Mouse (Mus musculus): ENCODE data around the gene Mrpl23. TPM values are rescaled to one million over a fixed set of nuclear protein-coding genes. Genes with fewer than 3 reads are reported as not detected.

The Mrpl23 gene
- polyA plus RNA-seq (2015; fragmentation: Nextera tagmentation; extraction: Ambion mirVana) = 44.9 and 57.4 TPM in 2 replicates

DNA sequence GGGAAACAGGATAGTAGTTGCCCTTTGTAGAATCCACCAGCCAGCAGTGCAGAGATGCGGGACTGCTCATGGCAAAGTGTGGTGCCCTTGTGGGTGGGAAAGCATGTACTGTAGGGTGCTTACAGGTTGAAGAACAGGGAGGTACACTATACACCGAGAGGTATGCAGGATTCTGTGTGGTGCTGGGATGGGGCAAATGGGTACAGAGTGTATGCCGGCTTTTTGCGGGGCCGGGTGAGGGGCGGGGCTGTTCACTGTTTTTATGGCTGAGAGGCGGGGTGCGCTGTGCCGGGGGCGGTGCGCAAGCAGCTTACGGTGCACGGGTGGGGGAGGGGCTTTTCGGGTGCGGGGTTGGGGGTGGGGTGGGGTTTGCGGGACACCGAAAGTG lies at the start of gene Mrpl23:
Gene Mrpl23 (plus strand): TSS at position 16 of the 388 bp plus-strand sequence.
- WGBS = 6% methylated on average over 17 of the region's 17 CpGs
- ATAC-seq = peak; percentile 52
- Histone ChIP-seq H3K4me1 (replicated peaks) (peaks cover 62% of the 10 kb centered on the region), H3K9me3 (no peaks in the 10 kb centered on the region), H3K27me3 (replicated peaks) (no peaks in the 10 kb centered on the region), H3K36me3 (no peaks in the 10 kb centered on the region), H3K27ac (peak within 1 kb of the TSS; percentile 97), H3K4me3 (replicated peaks) (peak within 1 kb of the TSS; percentile 64), H3K4me2 (replicated peaks) (peak within 1 kb of the TSS; percentile 85), H3K9ac (peak within 1 kb of the TSS; percentile 75)

DNA sequence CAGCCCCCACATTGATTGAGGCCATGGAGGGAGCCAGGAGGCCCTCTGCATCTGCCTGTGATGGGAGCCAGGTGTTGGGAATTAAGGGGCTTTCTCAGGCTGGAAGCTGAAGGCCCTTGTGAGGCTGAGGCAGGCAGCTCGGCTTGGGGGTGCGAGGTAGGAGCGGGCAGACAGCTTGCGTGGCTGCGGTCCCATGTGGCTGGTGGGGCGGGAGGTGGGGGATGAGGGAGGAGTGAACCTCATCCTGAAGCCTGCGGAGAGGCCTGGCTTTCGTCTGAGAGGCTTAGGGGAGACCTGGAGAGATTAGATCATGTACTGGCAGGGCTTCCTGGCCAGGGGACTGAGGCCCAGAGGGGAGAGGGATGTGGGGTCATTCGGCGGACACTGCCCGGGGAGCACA lies 49.4 kb upstream of the Mrpl23 start:
- no peak overlapping the region; the same call in 1 of the 2 replicates for H3K9ac ChIP-seq
- peaks cover 80% of the 10 kb centered on the region for H3K4me1 ChIP-seq (replicated peaks)
- no peaks in the 10 kb centered on the region for H3K9me3 ChIP-seq
- ATAC-seq = peak; percentile 28
- no peaks in the 10 kb centered on the region for H3K27me3 ChIP-seq (replicated peaks)
- H3K36me3 ChIP-seq = peaks cover 3% of the 10 kb centered on the region; the same call in 1 of the 2 replicates
- peak overlapping the region; percentile 18 for H3K4me2 ChIP-seq (replicated peaks)
- 37% methylated on average over 11 of the region's 11 CpGs for whole genome bisulfite sequencing
- peak overlapping the region; percentile 96 for H3K27ac ChIP-seq
- H3K4me3 ChIP-seq (replicated peaks) = no peak overlapping the region

DNA sequence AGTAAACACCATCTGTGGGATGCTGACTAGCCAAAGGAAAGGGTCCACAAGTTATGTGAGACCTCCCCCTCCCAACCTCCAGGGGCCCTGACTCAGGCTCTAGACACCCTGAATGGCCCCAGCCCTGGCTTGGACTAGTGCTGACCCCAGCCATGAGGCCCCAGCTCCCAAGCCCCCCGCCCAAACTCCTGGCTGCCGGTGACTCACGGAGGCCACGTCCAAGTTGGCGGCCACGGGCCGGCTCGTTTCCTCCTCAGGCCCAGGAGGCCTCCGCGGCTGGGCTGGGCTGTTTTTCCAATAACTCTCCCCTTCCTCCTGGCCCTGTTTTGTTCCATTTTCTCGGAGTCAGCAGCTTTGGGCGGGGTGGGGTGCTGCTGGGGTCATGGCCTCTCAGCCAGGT lies 47.7 kb upstream of the Mrpl23 start:
- H3K9ac ChIP-seq = no peak overlapping the region
- H3K27me3 ChIP-seq (replicated peaks) = no peaks in the 10 kb centered on the region
- peaks cover 70% of the 10 kb centered on the region for H3K4me1 ChIP-seq (replicated peaks)
- H3K4me3 ChIP-seq (replicated peaks) = no peak overlapping the region
- H3K4me2 ChIP-seq (replicated peaks) = no peak overlapping the region
- WGBS = 71% methylated on average over 12 of the region's 12 CpGs
- H3K36me3 ChIP-seq = peaks cover 13% of the 10 kb centered on the region; the same call in 1 of the 2 replicates
- no peaks in the 10 kb centered on the region for H3K9me3 ChIP-seq
- ATAC-seq = no peak
- peak overlapping the region; percentile 96 for H3K27ac ChIP-seq

- H3K4me1 ChIP-seq (replicated peaks) = peaks cover 53% of the 10 kb centered on the region
- H3K27ac ChIP-seq = peak overlapping the region; percentile 96
- peaks cover 30% of the 10 kb centered on the region for H3K36me3 ChIP-seq
- H3K4me3 ChIP-seq (replicated peaks) = no peak overlapping the region
- WGBS = 61% methylated on average over 8 of the region's 8 CpGs
- no peaks in the 10 kb centered on the region for H3K27me3 ChIP-seq (replicated peaks)
- H3K4me2 ChIP-seq (replicated peaks) = no peak overlapping the region
- no peak for ATAC-seq
- H3K9ac ChIP-seq = peak overlapping the region; percentile 28
- H3K9me3 ChIP-seq = no peaks in the 10 kb centered on the region
Measured at GRCm38 (mm10) chr7:142486751-142487162, 45.7 kb upstream of the Mrpl23 start.

- peak overlapping the region; percentile 96 for H3K27ac ChIP-seq
- peaks cover 36% of the 10 kb centered on the region for H3K36me3 ChIP-seq
- peak; percentile 69 for ATAC-seq
- no peaks in the 10 kb centered on the region for H3K27me3 ChIP-seq (replicated peaks)
- no peak overlapping the region for H3K4me3 ChIP-seq (replicated peaks)
- WGBS = 18% methylated on average over 9 of the region's 9 CpGs
- no peaks in the 10 kb centered on the region for H3K9me3 ChIP-seq
- H3K4me1 ChIP-seq (replicated peaks) = peaks cover 46% of the 10 kb centered on the region
- peak overlapping the region; percentile 30; the same call in 1 of the 2 replicates for H3K4me2 ChIP-seq (replicated peaks)
- peak overlapping the region; percentile 28; the same call in 1 of the 2 replicates for H3K9ac ChIP-seq
Measured at GRCm38 (mm10) chr7:142487341-142487859, 45.1 kb upstream of the Mrpl23 start.

GRCm38 (mm10) chr7:142488053-142488452 lies 44.4 kb upstream of the Mrpl23 start:
- 73% methylated on average over 3 of the region's 3 CpGs for WGBS
- Histone ChIP-seq H3K4me1 (replicated peaks) (peaks cover 40% of the 10 kb centered on the region), H3K36me3 (peaks cover 36% of the 10 kb centered on the region), H3K4me2 (replicated peaks) (no peak overlapping the region), H3K27ac (peak overlapping the region; percentile 96; the same call in 1 of the 2 replicates), H3K4me3 (replicated peaks) (no peak overlapping the region), H3K27me3 (replicated peaks) (no peaks in the 10 kb centered on the region), H3K9me3 (no peaks in the 10 kb centered on the region), H3K9ac (no peak overlapping the region)
- no peak for ATAC-seq

- H3K9ac ChIP-seq = no peak overlapping the region; the same call in 1 of the 2 replicates
- ATAC-seq = no peak
Measured at GRCm38 (mm10) chr7:142493535-142493934, 39.0 kb upstream of the Mrpl23 start.

GRCm38 (mm10) chr7:142496158-142496557 lies 36.3 kb upstream of the Mrpl23 start:
- H3K27me3 ChIP-seq (replicated peaks) = no peaks in the 10 kb centered on the region; the same call in 1 of the 2 replicates
- peaks cover 11% of the 10 kb centered on the region; the same call in 1 of the 2 replicates for H3K4me1 ChIP-seq (replicated peaks)
- no peak overlapping the region for H3K4me3 ChIP-seq (replicated peaks)
- no peak overlapping the region for H3K27ac ChIP-seq
- H3K9me3 ChIP-seq = no peaks in the 10 kb centered on the region
- no peak overlapping the region for H3K9ac ChIP-seq
- ATAC-seq = no peak
- H3K4me2 ChIP-seq (replicated peaks) = no peak overlapping the region
- 87% methylated on average over 3 of the region's 3 CpGs for WGBS
- peaks cover 16% of the 10 kb centered on the region; the same call in 1 of the 2 replicates for H3K36me3 ChIP-seq

More at GRCm38 (mm10) chr7:142493535-142493934, 39.0 kb upstream of the Mrpl23 start:
- no peak overlapping the region for H3K4me3 ChIP-seq (replicated peaks)
- WGBS = 62% methylated on average over 8 of the region's 8 CpGs
- H3K4me2 ChIP-seq (replicated peaks) = no peak overlapping the region
- peak overlapping the region; percentile 38; the same call in 1 of the 2 replicates for H3K27ac ChIP-seq
- H3K27me3 ChIP-seq (replicated peaks) = no peaks in the 10 kb centered on the region
- peaks cover 34% of the 10 kb centered on the region for H3K36me3 ChIP-seq
- peaks cover under 1% of the 10 kb centered on the region; the same call in 1 of the 2 replicates for H3K4me1 ChIP-seq (replicated peaks)
- no peaks in the 10 kb centered on the region for H3K9me3 ChIP-seq

- no peak overlapping the region for H3K4me2 ChIP-seq (replicated peaks)
- ATAC-seq = no peak
- H3K9me3 ChIP-seq = no peaks in the 10 kb centered on the region
- no peak overlapping the region for H3K9ac ChIP-seq
- no peaks in the 10 kb centered on the region; the same call in 1 of the 2 replicates for H3K27me3 ChIP-seq (replicated peaks)
- H3K4me1 ChIP-seq (replicated peaks) = peaks cover 11% of the 10 kb centered on the region; the same call in 1 of the 2 replicates
- H3K4me3 ChIP-seq (replicated peaks) = no peak overlapping the region
- 90% methylated on average over 5 of the region's 5 CpGs for WGBS
- no peak overlapping the region for H3K27ac ChIP-seq
- H3K36me3 ChIP-seq = peaks cover 11% of the 10 kb centered on the region; the same call in 1 of the 2 replicates
Measured at GRCm38 (mm10) chr7:142496800-142497199, 35.7 kb upstream of the Mrpl23 start.

GRCm38 (mm10) chr7:142497775-142498174 lies 34.7 kb upstream of the Mrpl23 start:
- 85% methylated on average over 2 of the region's 2 CpGs for WGBS

DNA sequence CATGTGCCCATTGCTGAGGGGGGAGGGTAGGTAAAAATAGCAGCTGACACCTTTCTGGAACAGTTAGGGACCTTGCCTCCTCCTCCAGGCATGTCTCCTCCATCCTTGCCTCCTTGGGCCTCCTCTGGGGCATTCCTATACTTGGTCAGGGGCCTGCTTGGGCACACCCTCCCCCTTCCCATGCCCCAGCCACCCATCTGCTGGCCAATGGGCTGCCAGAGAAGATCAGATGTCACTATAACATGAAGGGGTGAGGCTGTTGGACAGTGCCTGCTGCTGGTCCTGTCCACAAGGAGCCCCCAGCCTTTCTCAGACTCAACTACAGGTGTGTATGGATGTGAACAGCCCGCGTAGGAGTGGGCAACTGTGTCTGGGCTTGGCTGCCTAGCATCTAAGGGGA lies 33.9 kb upstream of the Mrpl23 start, which contains the start of gene Tnnt3:
Gene Tnnt3 (plus strand): TSS at position 262 of the 400 bp plus-strand sequence.
- no peak within 1 kb of the TSS for H3K4me2 ChIP-seq (replicated peaks)
- H3K27me3 ChIP-seq (replicated peaks) = no peaks in the 10 kb centered on the region; the same call in 1 of the 2 replicates
- WGBS = 84% methylated on average over 2 of the region's 2 CpGs
- 0 out of 2 replicates have a peak, but pooled peaks cover 5% of the 10 kb centered on the region for H3K36me3 ChIP-seq
- H3K27ac ChIP-seq = peak within 1 kb of the TSS; percentile 51
- no peak for ATAC-seq
- H3K4me3 ChIP-seq (replicated peaks) = no peak within 1 kb of the TSS
- H3K9ac ChIP-seq = no peak within 1 kb of the TSS
- H3K4me1 ChIP-seq (replicated peaks) = peaks cover 11% of the 10 kb centered on the region; the same call in 1 of the 2 replicates
- no peaks in the 10 kb centered on the region for H3K9me3 ChIP-seq

More at GRCm38 (mm10) chr7:142497775-142498174, 34.7 kb upstream of the Mrpl23 start:
- H3K4me1 ChIP-seq (replicated peaks) = peaks cover 11% of the 10 kb centered on the region; the same call in 1 of the 2 replicates
- no peaks in the 10 kb centered on the region for H3K9me3 ChIP-seq
- no peaks in the 10 kb centered on the region; the same call in 1 of the 2 replicates for H3K27me3 ChIP-seq (replicated peaks)
- no peak for ATAC-seq
- H3K9ac ChIP-seq = no peak overlapping the region
- H3K4me2 ChIP-seq (replicated peaks) = no peak overlapping the region
- 0 out of 2 replicates have a peak, but pooled peaks cover 5% of the 10 kb centered on the region for H3K36me3 ChIP-seq
- no peak overlapping the region for H3K4me3 ChIP-seq (replicated peaks)
- H3K27ac ChIP-seq = no peak overlapping the region

DNA sequence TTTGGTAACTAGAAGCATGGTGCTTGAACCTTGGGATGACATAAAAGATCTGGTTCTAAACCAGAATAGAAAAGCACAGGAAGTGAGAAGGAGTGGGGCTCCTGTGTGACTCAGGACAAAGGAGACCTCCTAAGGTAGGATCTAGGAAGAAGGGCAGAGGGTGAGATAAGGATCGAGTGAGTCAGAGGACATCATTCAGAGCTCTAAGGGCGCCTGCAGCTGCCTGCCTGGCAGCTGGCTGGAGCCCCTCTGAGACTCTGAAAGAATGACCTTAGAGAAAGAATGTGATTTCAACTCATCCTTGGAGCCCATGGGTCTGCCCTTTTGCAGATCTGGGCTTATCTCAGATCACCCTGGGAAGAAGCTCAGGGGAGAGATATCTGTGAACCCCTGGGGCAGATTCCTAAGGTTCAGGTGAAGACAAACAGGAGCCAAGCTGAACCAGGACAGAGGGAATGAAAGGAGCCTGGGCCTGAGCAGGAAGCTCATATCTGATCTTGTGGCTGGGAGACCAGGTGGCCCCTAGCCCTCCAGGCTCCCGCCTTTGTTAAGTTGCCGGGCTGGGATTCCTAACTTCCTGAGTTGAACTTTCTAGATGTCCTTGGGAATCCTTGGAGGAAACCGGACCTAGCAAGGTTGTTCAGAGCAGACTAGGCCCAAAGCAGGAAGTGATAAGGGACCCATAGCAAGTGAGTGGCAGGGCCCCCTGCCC lies 33.3 kb upstream of the Mrpl23 start:
- 48% methylated on average over 5 of the region's 5 CpGs for WGBS
- H3K4me2 ChIP-seq (replicated peaks) = no peak overlapping the region
- H3K4me3 ChIP-seq (replicated peaks) = no peak overlapping the region
- H3K36me3 ChIP-seq = 0 out of 2 replicates have a peak, but pooled peaks cover 3% of the 10 kb centered on the region
- H3K9me3 ChIP-seq = no peaks in the 10 kb centered on the region
- ATAC-seq = no peak
- H3K4me1 ChIP-seq (replicated peaks) = peaks cover 11% of the 10 kb centered on the region; the same call in 1 of the 2 replicates
- H3K27ac ChIP-seq = peak overlapping the region; percentile 51
- no peaks in the 10 kb centered on the region; the same call in 1 of the 2 replicates for H3K27me3 ChIP-seq (replicated peaks)
- no peak overlapping the region for H3K9ac ChIP-seq

Data from intestine, embryonic 15.5 days (tissue).